Mouse (Mus musculus) telencephalon, adult 2 months (tissue): Measurements from ENCODE around the gene Nfasc.

Experiments used
- DNase-seq: peaks from one replicate; pipeline ENCODE4 v3.0.0-alpha.2; 2011; ENCODE audit warnings: low read depth, low spot score

The Nfasc gene

GRCm38 (mm10) chr1:132585376-132585775 lies 156.2 kb downstream of the Nfasc start:
- DNase-seq = no peak

GRCm38 (mm10) chr1:132582998-132583604 lies 158.5 kb downstream of the Nfasc start:
- DNase-seq = no peak

- no peak for DNase-seq
Measured at GRCm38 (mm10) chr1:132581845-132582839, 159.5 kb downstream of the Nfasc start.

GRCm38 (mm10) chr1:132580063-132580462 lies 161.5 kb downstream of the Nfasc start:
- DNase-seq = no peak

GRCm38 (mm10) chr1:132576845-132577244 lies 164.8 kb downstream of the Nfasc start:
- DNase-seq = no peak

GRCm38 (mm10) chr1:132572851-132573250 lies 168.7 kb downstream of the Nfasc start:
- no peak for DNase-seq

GRCm38 (mm10) chr1:132571613-132572012 lies 170.0 kb downstream of the Nfasc start:
- DNase-seq = no peak

GRCm38 (mm10) chr1:132570906-132571305 lies 170.7 kb downstream of the Nfasc start:
- no peak for DNase-seq

GRCm38 (mm10) chr1:132570068-132570780 lies 171.4 kb downstream of the Nfasc start:
- no peak for DNase-seq

GRCm38 (mm10) chr1:132569516-132569915 lies 172.1 kb downstream of the Nfasc start:
- no peak for DNase-seq

- DNase-seq = no peak
Measured at GRCm38 (mm10) chr1:132567336-132568125, 174.1 kb downstream of the Nfasc start.

- no peak for DNase-seq
Measured at GRCm38 (mm10) chr1:132565766-132566165, 175.8 kb downstream of the Nfasc start.

- DNase-seq = no peak
Measured at GRCm38 (mm10) chr1:132564946-132565345, 176.7 kb downstream of the Nfasc start.

GRCm38 (mm10) chr1:132562337-132562795 lies 179.2 kb downstream of the Nfasc start:
- DNase-seq = no peak

- DNase-seq = no peak
Measured at GRCm38 (mm10) chr1:132560907-132561700, 180.5 kb downstream of the Nfasc start.

- DNase-seq = no peak
Measured at GRCm38 (mm10) chr1:132559045-132559444, 182.6 kb downstream of the Nfasc start.

GRCm38 (mm10) chr1:132557901-132558631 lies 183.5 kb downstream of the Nfasc start:
- no peak for DNase-seq

- no peak for DNase-seq
Measured at GRCm38 (mm10) chr1:132543789-132544188, 197.8 kb downstream of the Nfasc start.

GRCm38 (mm10) chr1:132542762-132543306 lies 198.8 kb downstream of the Nfasc start, which contains the start of gene Cntn2:
TSS of gene Cntn2 (minus strand) at chr1:132543256.
- DNase-seq = peak; percentile 85
